Mouse (Mus musculus): ENCODE data around the gene Irf1. TPM values are rescaled to one million over a fixed set of nuclear protein-coding genes. Genes with fewer than 3 reads are reported as not detected.

The Irf1 gene
- polyA plus RNA-seq, 1 experiment = 14.1 TPM

GRCm38 (mm10) chr11:53759545-53760406, 10.0 kb upstream of the Irf1 start:
- no peak for DNase-seq (ENCODE audit: extremely low spot score in 1 of 2, low spot score in 1 of 2)

GRCm38 (mm10) chr11:53761284-53761683, 8.5 kb upstream of the Irf1 start:
- no peak for DNase-seq (ENCODE audit: extremely low spot score in 1 of 2, low spot score in 1 of 2)

- peak in 1 of 2 experiments; percentile 19 for DNase-seq (ENCODE audit: extremely low spot score in 1 of 2, low spot score in 1 of 2)
Observed at GRCm38 (mm10) chr11:53761822-53762221, 8.0 kb upstream of the Irf1 start.

GRCm38 (mm10) chr11:53762426-53762825, 7.4 kb upstream of the Irf1 start:
- no peak for DNase-seq (ENCODE audit: extremely low spot score in 1 of 2, low spot score in 1 of 2)

- peak in 1 of 2 experiments; percentile 53 for DNase-seq (ENCODE audit: extremely low spot score in 1 of 2, low spot score in 1 of 2)
Observed at GRCm38 (mm10) chr11:53762827-53763495, 6.9 kb upstream of the Irf1 start.

- peak; percentile 60 to 76 for DNase-seq (ENCODE audit: extremely low spot score in 1 of 2, low spot score in 1 of 2)
Observed at GRCm38 (mm10) chr11:53763496-53764140, 6.2 kb upstream of the Irf1 start.

GRCm38 (mm10) chr11:53764581-53764980, 5.2 kb upstream of the Irf1 start:
- DNase-seq (ENCODE audit: extremely low spot score in 1 of 2, low spot score in 1 of 2) = no peak

GRCm38 (mm10) chr11:53768422-53769184, 1.2 kb upstream of the Irf1 start:
- DNase-seq (ENCODE audit: extremely low spot score in 1 of 2, low spot score in 1 of 2) = no peak

- no peak for DNase-seq (ENCODE audit: extremely low spot score in 1 of 2, low spot score in 1 of 2)
Observed at GRCm38 (mm10) chr11:53769185-53769576, 633 bp upstream of the Irf1 start.

- DNase-seq (ENCODE audit: extremely low spot score in 1 of 2, low spot score in 1 of 2) = peak in 1 of 2 experiments; percentile 58
Observed at GRCm38 (mm10) chr11:53770125-53770791, 444 bp downstream of the Irf1 start.

GRCm38 (mm10) chr11:53771001-53771744, 1.4 kb downstream of the Irf1 start:
- DNase-seq (ENCODE audit: extremely low spot score in 1 of 2, low spot score in 1 of 2) = no peak

- no peak for DNase-seq (ENCODE audit: extremely low spot score in 1 of 2, low spot score in 1 of 2)
Observed at GRCm38 (mm10) chr11:53772536-53772935, 2.7 kb downstream of the Irf1 start.

GRCm38 (mm10) chr11:53773087-53773486, 3.3 kb downstream of the Irf1 start, which contains the start of gene Gm17334:
Gm17334 (minus strand) TSS chr11:53773187.
- DNase-seq (ENCODE audit: extremely low spot score in 1 of 2, low spot score in 1 of 2) = no peak

- DNase-seq (ENCODE audit: extremely low spot score in 1 of 2, low spot score in 1 of 2) = no peak
Observed at GRCm38 (mm10) chr11:53773641-53774360, 4.0 kb downstream of the Irf1 start.

- DNase-seq (ENCODE audit: extremely low spot score in 1 of 2, low spot score in 1 of 2) = no peak
Observed at GRCm38 (mm10) chr11:53774659-53775255, 4.9 kb downstream of the Irf1 start.

- no peak for DNase-seq (ENCODE audit: extremely low spot score in 1 of 2, low spot score in 1 of 2)
Observed at GRCm38 (mm10) chr11:53777736-53778135, 7.9 kb downstream of the Irf1 start.

- no peak for DNase-seq (ENCODE audit: extremely low spot score in 1 of 2, low spot score in 1 of 2)
Observed at GRCm38 (mm10) chr11:53778455-53778854, 8.6 kb downstream of the Irf1 start.

- DNase-seq (ENCODE audit: extremely low spot score in 1 of 2, low spot score in 1 of 2) = no peak
Observed at GRCm38 (mm10) chr11:53779808-53780207, 10.0 kb downstream of the Irf1 start.
